Mouse (Mus musculus): ENCODE results near the gene Bag2.

DNA sequence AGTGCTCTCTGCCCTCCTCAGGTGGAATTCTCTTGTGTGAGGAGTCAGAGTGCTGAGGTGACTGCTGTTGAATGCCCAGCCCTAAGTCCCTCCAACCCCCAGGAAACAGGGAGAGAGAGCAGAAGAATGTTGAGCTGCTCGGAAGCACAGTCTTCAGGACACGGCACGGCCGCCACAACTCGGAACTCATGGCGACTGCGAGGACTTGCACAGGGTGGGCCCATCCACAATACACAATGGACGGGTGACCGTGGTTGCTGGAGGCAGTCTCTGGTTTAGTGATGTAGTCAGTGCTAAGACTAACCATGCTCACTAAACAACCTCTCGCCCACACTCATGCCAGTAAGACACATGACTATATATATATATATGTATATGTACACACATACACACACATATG lies 14.0 kb upstream of the Bag2 start:
- TF ChIP-seq HCFC1 (IDR thresholded peaks at IDR 0.05; ENCODE audit: borderline replicate concordance, insufficient read depth, low read length) = no peak
- no peak for TF ChIP-seq ZC3H11A (IDR thresholded peaks at IDR 0.05; ENCODE audit: borderline replicate concordance, low read depth, low read length)
- TF ChIP-seq ZNF384 (IDR thresholded peaks at IDR 0.05; ENCODE audit: low read depth, low read length) = no peak
- TF ChIP-seq CHD2 (IDR thresholded peaks at IDR 0.05; ENCODE audit: low read depth, low read length) = no peak
